Mouse (Mus musculus) kidney, embryonic 14.5 days (tissue): Measurements from ENCODE around the gene Natd1. TPM values are rescaled to one million over a fixed set of nuclear protein-coding genes. Genes with fewer than 3 reads are reported as not detected.

ENCODE experiments used
- ATAC-seq: fragments of 200-750 bp; cut with Nextera tagmentation; 2 replicates; pipeline ENCODE4 v1.8.0; 2017; ENCODE audit warnings: moderate number of reproducible peaks, mild to moderate bottlenecking, moderate TSS enrichment, moderate library complexity; ENCODE audit not compliant: low FRiP score, low TSS enrichment
- H3K27ac ChIP-seq: fragments of 300-500 bp; sonication (generic); 2 replicates; pipeline ENCODE4 v1.5.1; 2014; ENCODE audit warnings: low read depth, mild to moderate bottlenecking, low read length, moderate library complexity, mixed read lengths
- H3K27me3 ChIP-seq: fragments of 300-500 bp; sonication (generic); 2 replicates; pipeline ENCODE4 v1.6.1; 2014; ENCODE audit warnings: mild to moderate bottlenecking, low read length; ENCODE audit not compliant: control insufficient read depth, insufficient read depth
- H3K36me3 ChIP-seq: fragments of 300-500 bp; sonication (generic); 2 replicates; pipeline ENCODE4 v1.6.1; 2014; ENCODE audit warnings: low read length, mixed read lengths; ENCODE audit not compliant: control insufficient read depth, insufficient read depth
- H3K4me1 ChIP-seq: fragments of 300-500 bp; sonication (generic); 2 replicates; pipeline ENCODE4 v1.6.1; 2014; ENCODE audit warnings: low read length, mixed read lengths; ENCODE audit not compliant: control insufficient read depth, insufficient read depth
- H3K4me2 ChIP-seq: fragments of 300-500 bp; sonication (generic); replicated peaks from 2 replicates; pipeline ENCODE4 v1.6.1; 2014; ENCODE audit warnings: low read depth, mild to moderate bottlenecking, low read length
- H3K4me3 ChIP-seq: fragments of 300-500 bp; sonication (generic); 2 replicates; pipeline ENCODE4 v1.5.1; 2014; ENCODE audit warnings: mild to moderate bottlenecking, low read length
- H3K9ac ChIP-seq: fragments of 300-500 bp; sonication (generic); 2 replicates; pipeline ENCODE4 v1.6.1; 2014; ENCODE audit warnings: low read depth, mild to moderate bottlenecking, low read length, moderate library complexity
- H3K9me3 ChIP-seq: fragments of 300-500 bp; sonication (generic); 2 replicates; pipeline ENCODE4 v1.6.1; 2016; ENCODE audit warnings: low read length; ENCODE audit not compliant: control insufficient read depth
- WGBS: fragments of 180-500 bp; shearing (Covaris S2); extraction: QIAGEN DNeasy Blood & Tissue Kit; methylation state at CpG from one replicate; pipeline ENCODE4 v1.1.7; 2014; 5-methylcytosine and 5-hydroxymethylcytosine counted together
- polyA plus RNA-seq: library from polyadenylated mRNA; unstranded; fragments of >200 nt; fragmentation: Nextera tagmentation; extraction: Ambion mirVana; gene quantifications from 2 replicates; pipeline ENCODE4 v1.2.1, GENCODE M21; 2014

Gene Natd1
- polyA plus RNA-seq, 1 experiment from 2014 or later, result 25.0 TPM

- Histone ChIP-seq H3K9me3 (no peaks in the 10 kb centered on the region), H3K27me3 (no peaks in the 10 kb centered on the region), H3K27ac (no peak overlapping the region), H3K4me1 (peaks cover 5% of the 10 kb centered on the region), H3K4me2 (no peak overlapping the region), H3K4me3 (no peak overlapping the region), H3K9ac (no peak overlapping the region), H3K36me3 (peaks cover 24% of the 10 kb centered on the region)
- WGBS, result 74% methylated on average over 3 of the region's 3 CpGs
- ATAC-seq, result no peak
These were observed 6.5 kb downstream of the Natd1 start for GRCm38 (mm10) chr11:60908073-60908472.

GRCm38 (mm10) chr11:60906449-60906848 is 8.1 kb downstream of the Natd1 start:
- no peaks in the 10 kb centered on the region for H3K27me3 ChIP-seq
- no peak overlapping the region for H3K9ac ChIP-seq
- ATAC-seq, result no peak
- 0 out of 2 replicates have a peak, but pooled peaks cover 4% of the 10 kb centered on the region for H3K4me1 ChIP-seq
- H3K4me3 ChIP-seq, result no peak overlapping the region
- H3K4me2 ChIP-seq, result no peak overlapping the region
- 82% methylated on average over 4 of the region's 4 CpGs for WGBS
- no peaks in the 10 kb centered on the region for H3K9me3 ChIP-seq
- peaks cover 24% of the 10 kb centered on the region for H3K36me3 ChIP-seq
- no peak overlapping the region for H3K27ac ChIP-seq

- no peak overlapping the region for H3K27ac ChIP-seq
- H3K9me3 ChIP-seq, result no peaks in the 10 kb centered on the region
- H3K4me3 ChIP-seq, result no peak overlapping the region
- peaks cover 24% of the 10 kb centered on the region for H3K36me3 ChIP-seq
- H3K27me3 ChIP-seq, result no peaks in the 10 kb centered on the region
- no peak for ATAC-seq
- H3K9ac ChIP-seq, result no peak overlapping the region
- WGBS, result 87% methylated on average over 10 of the region's 10 CpGs
- H3K4me1 ChIP-seq, result 0 out of 2 replicates have a peak, but pooled peaks cover 4% of the 10 kb centered on the region
- no peak overlapping the region for H3K4me2 ChIP-seq
These were observed 9.0 kb downstream of the Natd1 start for GRCm38 (mm10) chr11:60905407-60906120.

- H3K9ac ChIP-seq, result no peak overlapping the region
- peaks cover 24% of the 10 kb centered on the region for H3K36me3 ChIP-seq
- 0 out of 2 replicates have a peak, but pooled peaks cover 4% of the 10 kb centered on the region for H3K4me1 ChIP-seq
- no peaks in the 10 kb centered on the region for H3K27me3 ChIP-seq
- WGBS, result 84% methylated on average over 6 of the region's 6 CpGs
- H3K4me3 ChIP-seq, result no peak overlapping the region
- H3K27ac ChIP-seq, result no peak overlapping the region
- H3K4me2 ChIP-seq, result no peak overlapping the region
- H3K9me3 ChIP-seq, result no peaks in the 10 kb centered on the region
- no peak for ATAC-seq
These were observed 10.9 kb downstream of the Natd1 start for GRCm38 (mm10) chr11:60903661-60904061.

GRCm38 (mm10) chr11:60902486-60902885 is 12.1 kb downstream of the Natd1 start:
- peaks cover 24% of the 10 kb centered on the region for H3K36me3 ChIP-seq
- H3K27ac ChIP-seq, result no peak overlapping the region
- H3K9ac ChIP-seq, result no peak overlapping the region
- no peak overlapping the region for H3K4me3 ChIP-seq
- H3K9me3 ChIP-seq, result no peaks in the 10 kb centered on the region
- H3K4me2 ChIP-seq, result no peak overlapping the region
- no peak for ATAC-seq
- 0 out of 2 replicates have a peak, but pooled peaks cover 4% of the 10 kb centered on the region for H3K4me1 ChIP-seq
- WGBS, result 53% methylated on average over 4 of the region's 4 CpGs
- H3K27me3 ChIP-seq, result no peaks in the 10 kb centered on the region

GRCm38 (mm10) chr11:60902001-60902400 is 12.5 kb downstream of the Natd1 start:
- Histone ChIP-seq H3K4me1 (peaks cover 5% of the 10 kb centered on the region; the same call in 1 of the 2 replicates), H3K4me2 (no peak overlapping the region), H3K27me3 (no peaks in the 10 kb centered on the region), H3K36me3 (peaks cover 24% of the 10 kb centered on the region), H3K9ac (no peak overlapping the region), H3K27ac (no peak overlapping the region), H3K4me3 (no peak overlapping the region), H3K9me3 (no peaks in the 10 kb centered on the region)
- 77% methylated on average over 7 of the region's 7 CpGs for WGBS
- no peak for ATAC-seq

GRCm38 (mm10) chr11:60895915-60896314 is 18.6 kb downstream of the Natd1 start:
- 13% methylated on average over 4 of the region's 4 CpGs for WGBS
- Histone ChIP-seq H3K27ac (peak overlapping the region; percentile 62; the same call in 1 of the 2 replicates), H3K4me1 (peaks cover 10% of the 10 kb centered on the region), H3K4me3 (no peak overlapping the region), H3K36me3 (no peaks in the 10 kb centered on the region), H3K27me3 (no peaks in the 10 kb centered on the region), H3K9ac (no peak overlapping the region), H3K9me3 (no peaks in the 10 kb centered on the region), H3K4me2 (no peak overlapping the region)
- peak; percentile 95 for ATAC-seq

GRCm38 (mm10) chr11:60890744-60891143 is 23.8 kb downstream of the Natd1 start:
- Histone ChIP-seq H3K4me2 (no peak overlapping the region), H3K36me3 (no peaks in the 10 kb centered on the region), H3K27ac (no peak overlapping the region), H3K4me1 (peaks cover 7% of the 10 kb centered on the region), H3K4me3 (no peak overlapping the region), H3K9ac (no peak overlapping the region), H3K9me3 (no peaks in the 10 kb centered on the region), H3K27me3 (no peaks in the 10 kb centered on the region)
- WGBS, result 6% methylated on average over 3 of the region's 3 CpGs
- ATAC-seq, result no peak

GRCm38 (mm10) chr11:60890286-60890685 is 24.3 kb downstream of the Natd1 start:
- no peak overlapping the region for H3K4me2 ChIP-seq
- H3K36me3 ChIP-seq, result no peaks in the 10 kb centered on the region
- no peaks in the 10 kb centered on the region for H3K9me3 ChIP-seq
- peaks cover 7% of the 10 kb centered on the region for H3K4me1 ChIP-seq
- no peak for ATAC-seq
- H3K4me3 ChIP-seq, result no peak overlapping the region
- 27% methylated on average over 6 of the region's 6 CpGs for WGBS
- no peaks in the 10 kb centered on the region for H3K27me3 ChIP-seq
- H3K9ac ChIP-seq, result no peak overlapping the region
- H3K27ac ChIP-seq, result no peak overlapping the region
